Mouse (Mus musculus) frontal cortex, adult 2 months (tissue): Measurements from ENCODE around the gene Cdk8. TPM values are rescaled to one million over a fixed set of nuclear protein-coding genes. Genes with fewer than 3 reads are reported as not detected.

Experiments
- DNase-seq, 2 experiments: peaks; one replicate each; pipeline ENCODE4 v3.0.0; 2022; ENCODE audit warnings: low spot score in 1 of 2; ENCODE audit errors: extremely low spot score in 1 of 2
- polyA plus RNA-seq: library from polyadenylated mRNA; depleted of rRNA; stranded (reverse); fragments of >200 nt; gene quantifications from 2 replicates; pipeline ENCODE4 v1.2.3, GENCODE M21; 2012

The Cdk8 gene
- polyA plus RNA-seq, 1 experiment = 38.4 TPM

- peak in 1 of 2 experiments; percentile 28 for DNase-seq
Observed at GRCm38 (mm10) chr5:146274420-146275045, 43.5 kb downstream of the Cdk8 start.

GRCm38 (mm10) chr5:146277513-146277912 lies 46.5 kb downstream of the Cdk8 start:
- DNase-seq = no peak

GRCm38 (mm10) chr5:146280012-146280411 lies 49.0 kb downstream of the Cdk8 start:
- no peak for DNase-seq

GRCm38 (mm10) chr5:146281241-146281818 lies 50.3 kb downstream of the Cdk8 start:
- no peak for DNase-seq

GRCm38 (mm10) chr5:146281884-146282579 lies 51.0 kb downstream of the Cdk8 start:
- DNase-seq = no peak

GRCm38 (mm10) chr5:146283899-146284298 lies 52.9 kb downstream of the Cdk8 start:
- DNase-seq = no peak

- no peak for DNase-seq
Observed at GRCm38 (mm10) chr5:146287416-146287815, 56.4 kb downstream of the Cdk8 start.

GRCm38 (mm10) chr5:146288048-146288501 lies 57.0 kb downstream of the Cdk8 start:
- peak; percentile 28 to 54 for DNase-seq

GRCm38 (mm10) chr5:146289921-146290320 lies 58.9 kb downstream of the Cdk8 start:
- DNase-seq = no peak

- DNase-seq = no peak
Observed at GRCm38 (mm10) chr5:146290446-146290845, 59.4 kb downstream of the Cdk8 start.

- DNase-seq = no peak
Observed at GRCm38 (mm10) chr5:146291560-146291959, 60.5 kb downstream of the Cdk8 start.

- no peak for DNase-seq
Observed at GRCm38 (mm10) chr5:146292896-146293680, 62.1 kb downstream of the Cdk8 start.

GRCm38 (mm10) chr5:146293919-146294700 lies 63.1 kb downstream of the Cdk8 start:
- no peak for DNase-seq

- DNase-seq = no peak
Observed at GRCm38 (mm10) chr5:146294834-146295233, 63.8 kb downstream of the Cdk8 start.

- no peak for DNase-seq
Observed at GRCm38 (mm10) chr5:146298807-146299519, 67.9 kb downstream of the Cdk8 start.

GRCm38 (mm10) chr5:146299520-146299870 lies 68.5 kb downstream of the Cdk8 start:
- DNase-seq = peak in 1 of 2 experiments; percentile 43

GRCm38 (mm10) chr5:146303470-146303869 lies 72.4 kb downstream of the Cdk8 start:
- peak in 1 of 2 experiments; percentile 75 for DNase-seq

GRCm38 (mm10) chr5:146307046-146307743 lies 76.2 kb downstream of the Cdk8 start:
- DNase-seq = no peak

GRCm38 (mm10) chr5:146307744-146308096 lies 76.7 kb downstream of the Cdk8 start:
- no peak for DNase-seq
